Mouse (Mus musculus): ENCODE data around the gene Sumo2. TPM values are rescaled to one million over a fixed set of nuclear protein-coding genes. Genes with fewer than 3 reads are reported as not detected.

Gene Sumo2
- total and polyA plus RNA-seq, 3 experiments = 556 to 653 TPM; not detected in 1

DNA sequence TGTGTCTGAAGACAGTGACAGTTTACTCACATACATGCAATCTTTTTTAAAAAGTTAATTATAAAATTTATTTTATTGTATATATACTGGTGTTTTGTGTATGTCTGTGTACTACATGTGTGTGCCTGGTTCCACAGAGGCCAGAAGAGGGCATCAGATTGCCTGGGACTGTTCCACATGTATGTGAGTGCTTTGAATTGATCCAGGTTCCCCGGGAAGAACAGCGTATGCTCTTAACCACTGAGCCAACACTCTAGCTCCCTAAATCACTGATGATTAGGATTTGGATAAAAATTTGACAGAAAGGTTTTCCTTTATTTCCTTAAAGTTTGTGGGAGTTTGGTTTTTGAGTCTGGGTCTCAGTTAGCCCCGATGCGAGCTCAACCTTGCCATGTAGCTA is 27.3 kb upstream of the Sumo2 start:
- Histone ChIP-seq H3K9ac (ENCODE audit: control insufficient read depth, low read depth, low read length, poor library complexity, severe bottlenecking) (peak overlapping the region; percentile 70), H3K4me3 (ENCODE audit: control insufficient read depth in 1 of 2, insufficient read depth in 1 of 2, low read depth in 2 of 2, low read length in 2 of 2) (peak overlapping the region; percentile 45 to 54), H3K9me3 (replicated peaks; ENCODE audit: insufficient read depth, low read length) (no peaks in the 10 kb centered on the region), H3K79me2 (ENCODE audit: control insufficient read depth, insufficient read depth, low read length, poor library complexity) (peaks cover 24% of the 10 kb centered on the region), H3K27me3 (ENCODE audit: control insufficient read depth in 1 of 2, insufficient read depth in 2 of 2, low read length in 2 of 2) (no peaks in the 10 kb centered on the region), H3K36me3 (ENCODE audit: control insufficient read depth in 1 of 2, insufficient read depth in 2 of 2, low read length in 2 of 2) (peaks cover 14 to 16% of the 10 kb centered on the region in 2 experiments), H3K4me1 (ENCODE audit: control insufficient read depth in 1 of 2, insufficient read depth in 2 of 2, low read length in 2 of 2) (peaks cover 0 to 12% of the 10 kb centered on the region in 2 experiments; a peak in 2 of 4 replicates), H3K27ac (ENCODE audit: control insufficient read depth, low read depth, low read length) (peak overlapping the region; percentile 80)
- DNase-seq (ENCODE audit: low read depth, low spot score) = peak; percentile 80
- TF ChIP-seq MAFK (IDR thresholded peaks at IDR 0.05; ENCODE audit: borderline replicate concordance, low read depth, low read length) = no peak
- 0 out of 2 replicates have a peak, but pooled peaks have one; percentile 30 for TF ChIP-seq ZMIZ1 (IDR thresholded peaks at IDR 0.05; ENCODE audit: low read depth, low read length)
- 0 out of 2 replicates have a peak, but pooled peaks have one; percentile 16 for TF ChIP-seq ELF1 (IDR thresholded peaks at IDR 0.05; ENCODE audit: low read depth, low read length)
- TF ChIP-seq SMC3 (IDR thresholded peaks at IDR 0.05; ENCODE audit: low read depth, low read length) = peak; percentile 58
- peak; percentile 31 to 61 (median 59) for TF ChIP-seq CTCF (IDR thresholded peaks at IDR 0.05 in 2 of 3, conservative IDR thresholded peaks at IDR 0.05 in 1 of 3; ENCODE audit: control insufficient read depth in 1 of 3, insufficient read depth in 1 of 3, low read depth in 2 of 3, low read length in 3 of 3, poor library complexity in 1 of 3, severe bottlenecking in 1 of 3)
- TF ChIP-seq MXI1 (IDR thresholded peaks at IDR 0.05; ENCODE audit: low read depth, low read length) = peak; percentile 81
- 0 out of 2 replicates have a peak, but pooled peaks have one; percentile 11 for TF ChIP-seq ZC3H11A (IDR thresholded peaks at IDR 0.05; ENCODE audit: low read depth, low read length)
- 0 out of 2 replicates have a peak, but pooled peaks have one; percentile 2 for TF ChIP-seq SIN3A (IDR thresholded peaks at IDR 0.05; ENCODE audit: low read length)
- TF ChIP-seq MYC (IDR thresholded peaks at IDR 0.05; ENCODE audit: low read depth, low read length) = peak; percentile 86
- TF ChIP-seq CHD1 (IDR thresholded peaks at IDR 0.05; ENCODE audit: low read depth, low read length) = peak; percentile 88; the same call in 1 of the 2 replicates
- no peak for TF ChIP-seq USF2 (IDR thresholded peaks at IDR 0.05; ENCODE audit: borderline replicate concordance in 1 of 2, insufficient read depth in 1 of 2, low read depth in 1 of 2, low read length in 2 of 2)
- no peak for TF ChIP-seq E2F4 (IDR thresholded peaks at IDR 0.05; ENCODE audit: borderline replicate concordance, low read depth, low read length)
- peak; percentile 46 for TF ChIP-seq TBP (IDR thresholded peaks at IDR 0.05; ENCODE audit: low read depth, low read length)
- TF ChIP-seq ETS1 (IDR thresholded peaks at IDR 0.05; ENCODE audit: low read depth, low read length) = 0 out of 2 replicates have a peak, but pooled peaks have one; percentile 22
- 0 out of 2 replicates have a peak, but pooled peaks have one; percentile 24 for TF ChIP-seq TCF12 (IDR thresholded peaks at IDR 0.05; ENCODE audit: low read depth, low read length)

DNA sequence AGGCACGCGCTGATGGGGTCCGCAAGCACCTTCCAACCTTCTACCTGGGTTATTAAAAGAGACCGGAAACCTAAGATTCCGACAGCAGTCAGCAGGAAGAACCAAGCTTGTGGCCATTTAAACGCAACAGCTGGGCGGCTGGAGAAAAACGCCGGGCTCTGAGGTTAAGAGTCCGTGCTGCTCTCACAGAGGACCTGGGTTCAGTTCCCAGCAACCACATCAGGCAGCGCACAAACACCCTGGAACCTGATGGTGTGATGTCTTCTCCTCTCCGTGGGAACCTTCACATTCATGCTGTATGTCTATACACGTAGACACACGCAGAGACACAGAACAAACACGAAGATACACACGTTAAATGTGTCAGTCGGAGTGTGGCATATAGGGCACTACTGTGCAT is 19.6 kb upstream of the Sumo2 start:
- no peaks in the 10 kb centered on the region for H3K79me2 ChIP-seq (ENCODE audit: control insufficient read depth, insufficient read depth, low read length, poor library complexity)
- no peak for DNase-seq (ENCODE audit: low read depth, low spot score)
- H3K36me3 ChIP-seq (ENCODE audit: control insufficient read depth in 1 of 2, insufficient read depth in 2 of 2, low read length in 2 of 2) = no peaks in the 10 kb centered on the region
- H3K9ac ChIP-seq (ENCODE audit: control insufficient read depth, low read depth, low read length, poor library complexity, severe bottlenecking) = no peak overlapping the region
- no peaks in the 10 kb centered on the region for H3K9me3 ChIP-seq (replicated peaks; ENCODE audit: insufficient read depth, low read length)
- TF ChIP-seq UBTF (IDR thresholded peaks at IDR 0.05; ENCODE audit: borderline replicate concordance, insufficient read depth, low read depth, low read length) (no peak), CHD2 (IDR thresholded peaks at IDR 0.05; ENCODE audit: low read length) (no peak), ETS1 (IDR thresholded peaks at IDR 0.05; ENCODE audit: low read depth, low read length) (no peak), JUND (IDR thresholded peaks at IDR 0.05; ENCODE audit: low read depth, low read length) (no peak), ELF1 (IDR thresholded peaks at IDR 0.05; ENCODE audit: low read depth, low read length) (no peak)
- no peaks in the 10 kb centered on the region for H3K4me1 ChIP-seq (ENCODE audit: control insufficient read depth in 1 of 2, insufficient read depth in 2 of 2, low read length in 2 of 2)
- H3K27ac ChIP-seq (ENCODE audit: control insufficient read depth, low read depth, low read length) = no peak overlapping the region
- H3K27me3 ChIP-seq (ENCODE audit: control insufficient read depth in 1 of 2, insufficient read depth in 2 of 2, low read length in 2 of 2) = no peaks in the 10 kb centered on the region
- H3K4me3 ChIP-seq (ENCODE audit: control insufficient read depth in 1 of 2, insufficient read depth in 1 of 2, low read depth in 2 of 2, low read length in 2 of 2) = no peak overlapping the region

Data from MEL (cell line).